Mouse (Mus musculus): Measurements from ENCODE around the gene Tmem233. TPM values are rescaled to one million over a fixed set of nuclear protein-coding genes. Genes with fewer than 3 reads are reported as not detected.
A peak's percentile ranks its signal among the peaks of the same experiment; 100 is the strongest.

Tmem233 gene
- polyA plus RNA-seq, 1 experiment = not detected

DNA sequence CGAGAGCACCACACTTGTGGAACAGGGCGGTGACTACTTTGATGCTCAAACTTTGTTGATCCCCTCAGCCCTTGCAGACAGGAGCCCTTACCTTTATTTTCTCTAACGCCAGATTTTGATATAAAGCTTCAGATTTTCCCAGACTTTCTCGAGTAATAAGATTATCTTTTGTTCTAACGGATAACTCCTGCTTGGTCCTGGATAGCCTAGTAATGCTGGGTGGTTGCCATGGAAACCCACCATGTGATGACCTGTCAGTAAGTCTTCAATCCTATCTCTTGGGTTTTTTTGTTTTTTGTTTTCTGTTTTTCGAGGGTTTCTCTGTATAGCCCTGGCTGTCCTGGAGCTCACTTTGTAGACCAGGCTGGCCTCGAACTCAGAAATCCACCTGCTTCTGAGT is 40.8 kb downstream of the Tmem233 start:
- TF ChIP-seq CTCF (IDR thresholded peaks at IDR 0.05; ENCODE audit: control insufficient read depth, insufficient read depth, low read length) = no peak
- no peak for TF ChIP-seq POLR2A (IDR thresholded peaks at IDR 0.05; ENCODE audit: borderline replicate concordance, control insufficient read depth, low read depth, low read length)
- no peaks in the 10 kb centered on the region; the same call in 1 of the 2 replicates for H3K4me1 ChIP-seq (ENCODE audit: control insufficient read depth, insufficient read depth, low read length)
- no peak overlapping the region for H3K27ac ChIP-seq (ENCODE audit: control insufficient read depth, insufficient read depth, low read depth, low read length, poor library complexity)
- H3K4me3 ChIP-seq (replicated peaks; ENCODE audit: control insufficient read depth, low read depth, low read length) = no peak overlapping the region
- WGBS = 78% methylated on average over 7 of the region's 7 CpGs

DNA sequence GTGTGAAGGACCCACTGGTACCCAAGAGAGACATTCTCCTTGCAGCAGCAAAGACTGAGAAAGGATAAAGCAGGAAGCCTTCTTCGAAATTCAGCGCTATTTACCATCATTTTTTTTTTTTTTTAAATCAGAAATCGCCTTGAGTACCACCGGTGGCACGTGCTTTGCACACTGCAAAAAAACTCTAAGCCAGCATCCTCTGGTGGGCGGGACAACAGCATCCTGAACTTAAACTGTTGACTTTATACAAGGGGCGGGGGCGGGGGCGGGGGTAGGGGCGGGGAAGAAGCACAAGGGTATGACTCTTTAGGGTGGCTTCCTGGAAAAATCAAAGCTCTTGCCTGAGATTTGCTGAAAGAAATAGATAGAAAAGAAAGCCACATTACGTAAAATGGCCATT is 43.3 kb downstream of the Tmem233 start:
- Histone ChIP-seq H3K4me1 (ENCODE audit: control insufficient read depth, insufficient read depth, low read length) (no peaks in the 10 kb centered on the region; the same call in 1 of the 2 replicates), H3K4me3 (replicated peaks; ENCODE audit: control insufficient read depth, low read depth, low read length) (no peak overlapping the region), H3K27ac (ENCODE audit: control insufficient read depth, insufficient read depth, low read depth, low read length, poor library complexity) (no peak overlapping the region)
- 28% methylated on average over 11 of the region's 11 CpGs for WGBS
- no peak for TF ChIP-seq CTCF (IDR thresholded peaks at IDR 0.05; ENCODE audit: control insufficient read depth, insufficient read depth, low read length)
- no peak for TF ChIP-seq POLR2A (IDR thresholded peaks at IDR 0.05; ENCODE audit: borderline replicate concordance, control insufficient read depth, low read depth, low read length)

DNA sequence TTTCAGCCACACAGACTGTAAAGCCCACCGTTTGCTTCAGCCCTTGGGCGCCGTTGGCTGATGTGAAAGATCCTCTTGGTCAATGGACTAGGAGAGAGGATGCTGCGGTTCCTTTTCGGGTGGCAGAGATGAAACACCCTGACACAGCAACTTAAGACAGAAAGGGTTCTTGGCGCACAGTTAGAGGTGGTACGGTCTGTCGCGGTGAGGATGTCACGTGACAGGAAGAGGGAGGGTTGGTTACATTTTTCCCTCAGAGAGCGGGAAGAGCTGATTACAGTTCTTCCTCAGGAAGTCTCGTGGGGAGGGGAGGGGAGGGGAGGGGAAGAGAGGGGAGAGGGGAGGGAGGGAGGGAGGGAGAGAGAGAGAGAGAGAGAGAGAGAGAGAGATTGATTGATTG is 45.3 kb downstream of the Tmem233 start:
- no peak overlapping the region for H3K4me3 ChIP-seq (replicated peaks; ENCODE audit: control insufficient read depth, low read depth, low read length)
- no peak for TF ChIP-seq POLR2A (IDR thresholded peaks at IDR 0.05; ENCODE audit: borderline replicate concordance, control insufficient read depth, low read depth, low read length)
- no peak for TF ChIP-seq CTCF (IDR thresholded peaks at IDR 0.05; ENCODE audit: control insufficient read depth, insufficient read depth, low read length)
- no peaks in the 10 kb centered on the region; the same call in 1 of the 2 replicates for H3K4me1 ChIP-seq (ENCODE audit: control insufficient read depth, insufficient read depth, low read length)
- H3K27ac ChIP-seq (ENCODE audit: control insufficient read depth, insufficient read depth, low read depth, low read length, poor library complexity) = no peak overlapping the region
- 52% methylated on average over 12 of the region's 12 CpGs for WGBS

DNA sequence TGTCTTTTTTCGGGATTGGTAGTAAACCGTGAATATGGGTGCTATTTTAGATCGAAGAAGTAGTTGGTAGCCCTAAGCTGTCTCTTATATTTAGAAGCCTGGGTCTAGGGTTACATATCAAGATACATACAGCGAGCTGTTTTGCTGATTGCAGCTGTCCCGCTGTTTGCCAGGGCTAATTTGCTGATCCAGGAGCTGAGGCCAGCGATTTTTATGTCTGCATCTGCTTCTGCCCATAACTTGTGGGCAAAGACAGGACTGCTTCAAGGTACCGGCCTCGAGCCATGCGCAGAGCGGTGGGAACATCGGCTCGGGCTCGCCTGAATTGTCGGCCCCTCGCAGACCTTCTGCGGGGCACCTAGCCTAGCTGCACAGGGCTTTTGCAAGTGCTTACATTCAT is 46.6 kb downstream of the Tmem233 start:
- Histone ChIP-seq H3K4me1 (ENCODE audit: control insufficient read depth, insufficient read depth, low read length) (no peaks in the 10 kb centered on the region; the same call in 1 of the 2 replicates), H3K27ac (ENCODE audit: control insufficient read depth, insufficient read depth, low read depth, low read length, poor library complexity) (no peak overlapping the region), H3K4me3 (replicated peaks; ENCODE audit: control insufficient read depth, low read depth, low read length) (no peak overlapping the region)
- WGBS = 91% methylated on average over 16 of the region's 16 CpGs
- TF ChIP-seq POLR2A (IDR thresholded peaks at IDR 0.05; ENCODE audit: borderline replicate concordance, control insufficient read depth, low read depth, low read length) (no peak), CTCF (IDR thresholded peaks at IDR 0.05; ENCODE audit: control insufficient read depth, insufficient read depth, low read length) (no peak)

DNA sequence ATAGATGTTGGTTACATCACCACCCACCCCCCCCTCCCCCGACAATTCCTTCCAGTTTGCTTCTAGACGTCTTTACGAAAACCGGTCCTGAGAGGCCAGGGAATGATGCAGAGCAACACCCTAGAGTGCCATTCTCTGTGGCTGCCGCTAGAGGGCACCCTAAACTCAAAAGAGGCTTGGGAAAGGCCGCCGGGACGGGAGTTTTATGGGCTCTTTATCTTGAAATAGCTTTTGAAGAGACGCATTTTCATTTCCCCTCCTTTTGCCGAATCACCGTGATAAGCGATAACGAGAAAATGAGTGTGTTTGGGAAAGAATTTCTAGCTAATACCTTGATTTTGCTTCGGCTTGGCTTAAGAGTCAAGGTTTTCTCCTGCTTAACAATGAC is 51.9 kb downstream of the Tmem233 start:
- TF ChIP-seq POLR2A (IDR thresholded peaks at IDR 0.05; ENCODE audit: borderline replicate concordance, control insufficient read depth, low read depth, low read length) (no peak), CTCF (IDR thresholded peaks at IDR 0.05; ENCODE audit: control insufficient read depth, insufficient read depth, low read length) (peak; percentile 86)
- Histone ChIP-seq H3K4me1 (ENCODE audit: control insufficient read depth, insufficient read depth, low read length) (peaks cover 2% of the 10 kb centered on the region), H3K27ac (ENCODE audit: control insufficient read depth, insufficient read depth, low read depth, low read length, poor library complexity) (no peak overlapping the region), H3K4me3 (replicated peaks; ENCODE audit: control insufficient read depth, low read depth, low read length) (no peak overlapping the region)
- WGBS = under 1% methylated on average over 14 of the region's 14 CpGs

DNA sequence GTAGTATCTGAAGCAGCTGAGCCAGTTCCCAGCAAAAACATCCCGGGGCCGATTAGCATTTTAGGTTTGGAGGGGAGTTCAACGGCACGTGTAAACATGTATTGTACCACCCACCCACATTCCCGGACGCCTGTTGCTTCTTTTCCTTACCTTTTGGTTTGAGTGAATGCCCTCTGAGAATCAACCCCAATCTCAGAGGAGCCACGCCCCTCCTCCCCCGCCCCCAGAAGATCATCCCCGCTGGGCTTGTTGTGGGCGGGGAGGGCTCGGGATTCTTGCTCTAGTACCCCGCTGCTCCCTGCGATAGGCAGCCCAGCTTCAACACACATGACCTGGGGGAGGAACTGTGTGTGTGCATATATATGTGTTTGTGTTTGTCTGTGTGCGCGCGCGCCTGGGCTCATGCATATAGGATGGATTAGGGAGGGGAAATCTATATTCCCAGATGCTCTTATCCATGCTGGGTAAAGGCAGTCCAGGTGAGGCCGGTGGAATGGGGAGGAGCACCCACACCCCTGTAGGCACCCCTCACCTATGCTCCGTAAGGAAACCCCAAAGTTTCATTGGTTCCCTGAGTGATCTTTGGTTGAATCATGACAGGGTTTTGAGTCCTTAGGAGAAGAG is 52.4 kb downstream of the Tmem233 start:
- Histone ChIP-seq H3K4me3 (replicated peaks; ENCODE audit: control insufficient read depth, low read depth, low read length) (no peak overlapping the region), H3K4me1 (ENCODE audit: control insufficient read depth, insufficient read depth, low read length) (peaks cover 2% of the 10 kb centered on the region), H3K27ac (ENCODE audit: control insufficient read depth, insufficient read depth, low read depth, low read length, poor library complexity) (no peak overlapping the region)
- no peak for TF ChIP-seq CTCF (IDR thresholded peaks at IDR 0.05; ENCODE audit: control insufficient read depth, insufficient read depth, low read length)
- WGBS = 46% methylated on average over 19 of the region's 19 CpGs

DNA sequence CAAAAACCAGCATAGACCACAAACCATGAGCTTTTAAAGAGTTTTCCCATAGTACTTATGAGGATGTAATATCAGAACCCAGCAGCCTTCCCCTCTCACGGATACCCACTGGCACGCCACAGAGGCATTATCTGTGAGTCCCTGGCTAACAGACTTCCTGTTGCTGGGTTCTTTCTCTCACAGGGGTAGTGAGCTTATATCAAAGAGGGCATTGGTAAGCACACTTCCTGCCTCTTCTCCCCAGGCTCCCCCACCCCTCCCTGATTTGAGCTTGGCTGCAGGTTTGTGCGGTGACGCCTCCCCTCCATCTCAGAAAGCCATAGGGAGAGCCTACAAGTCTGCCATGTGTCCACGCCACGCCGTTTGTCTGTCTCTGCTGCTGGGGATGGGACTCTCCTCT is 54.0 kb downstream of the Tmem233 start:
- TF ChIP-seq CTCF (IDR thresholded peaks at IDR 0.05; ENCODE audit: control insufficient read depth, insufficient read depth, low read length) = no peak
- no peak for TF ChIP-seq POLR2A (IDR thresholded peaks at IDR 0.05; ENCODE audit: borderline replicate concordance, control insufficient read depth, low read depth, low read length)
- H3K4me3 ChIP-seq (replicated peaks; ENCODE audit: control insufficient read depth, low read depth, low read length) = no peak overlapping the region
- WGBS = 4% methylated on average over 7 of the region's 7 CpGs
- peak overlapping the region; percentile 11; the same call in 1 of the 2 replicates for H3K27ac ChIP-seq (ENCODE audit: control insufficient read depth, insufficient read depth, low read depth, low read length, poor library complexity)
- H3K4me1 ChIP-seq (ENCODE audit: control insufficient read depth, insufficient read depth, low read length) = peaks cover 2% of the 10 kb centered on the region; the same call in 1 of the 2 replicates

DNA sequence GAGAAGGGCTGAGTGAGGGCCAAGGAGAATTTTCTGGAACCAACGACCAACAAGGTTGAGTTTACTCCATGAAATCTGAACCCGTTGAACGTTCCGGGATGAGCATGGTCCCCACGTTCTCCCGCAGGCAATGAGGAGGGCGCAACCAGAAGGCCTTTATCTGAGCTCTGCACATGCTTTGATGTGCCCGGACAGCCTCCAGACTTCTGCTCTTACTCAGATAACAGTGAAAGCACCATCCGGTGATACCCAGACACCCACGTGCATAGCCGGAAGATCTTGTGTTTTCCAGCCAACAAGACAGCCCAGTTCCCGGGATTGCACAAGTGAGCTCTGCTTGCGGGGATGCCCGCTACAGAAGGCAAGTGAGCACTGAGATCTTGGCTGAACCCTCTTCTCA is 56.5 kb downstream of the Tmem233 start:
- peak overlapping the region; percentile 78 for H3K27ac ChIP-seq (ENCODE audit: control insufficient read depth, insufficient read depth, low read depth, low read length, poor library complexity)
- H3K4me3 ChIP-seq (replicated peaks; ENCODE audit: control insufficient read depth, low read depth, low read length) = peak overlapping the region; percentile 13
- 60% methylated on average over 14 of the region's 14 CpGs for WGBS
- TF ChIP-seq CTCF (IDR thresholded peaks at IDR 0.05; ENCODE audit: control insufficient read depth, insufficient read depth, low read length) (no peak), POLR2A (IDR thresholded peaks at IDR 0.05; ENCODE audit: borderline replicate concordance, control insufficient read depth, low read depth, low read length) (no peak)
- H3K4me1 ChIP-seq (ENCODE audit: control insufficient read depth, insufficient read depth, low read length) = peaks cover 2% of the 10 kb centered on the region; the same call in 1 of the 2 replicates

DNA sequence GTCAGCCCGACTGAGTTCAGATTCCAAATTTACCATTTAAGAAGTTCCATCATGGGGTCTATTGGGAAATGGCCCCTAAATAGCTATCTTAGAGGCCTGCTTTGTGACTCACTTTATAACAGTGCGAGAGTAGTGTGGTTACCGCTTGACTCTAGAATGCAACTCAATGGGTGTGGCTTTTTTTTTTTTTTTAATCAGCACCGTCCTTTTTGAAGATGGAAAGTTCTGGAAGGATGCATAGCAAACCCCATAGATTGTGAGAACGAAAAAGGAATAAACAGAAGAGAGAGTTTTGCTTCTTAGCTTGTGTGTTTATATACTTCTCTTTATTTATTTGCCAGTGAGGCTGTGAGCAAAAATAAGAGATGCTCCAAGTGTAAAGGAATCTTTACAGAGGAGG is 56.9 kb downstream of the Tmem233 start:
- 52% methylated on average over 5 of the region's 5 CpGs for WGBS
- TF ChIP-seq POLR2A (IDR thresholded peaks at IDR 0.05; ENCODE audit: borderline replicate concordance, control insufficient read depth, low read depth, low read length) (no peak), CTCF (IDR thresholded peaks at IDR 0.05; ENCODE audit: control insufficient read depth, insufficient read depth, low read length) (no peak)
- Histone ChIP-seq H3K4me1 (ENCODE audit: control insufficient read depth, insufficient read depth, low read length) (peaks cover 2% of the 10 kb centered on the region; the same call in 1 of the 2 replicates), H3K27ac (ENCODE audit: control insufficient read depth, insufficient read depth, low read depth, low read length, poor library complexity) (peak overlapping the region; percentile 31), H3K4me3 (replicated peaks; ENCODE audit: control insufficient read depth, low read depth, low read length) (no peak overlapping the region)
